ENCODE assay signal across 9 mouse cellular contexts in the genomic region with DNA sequence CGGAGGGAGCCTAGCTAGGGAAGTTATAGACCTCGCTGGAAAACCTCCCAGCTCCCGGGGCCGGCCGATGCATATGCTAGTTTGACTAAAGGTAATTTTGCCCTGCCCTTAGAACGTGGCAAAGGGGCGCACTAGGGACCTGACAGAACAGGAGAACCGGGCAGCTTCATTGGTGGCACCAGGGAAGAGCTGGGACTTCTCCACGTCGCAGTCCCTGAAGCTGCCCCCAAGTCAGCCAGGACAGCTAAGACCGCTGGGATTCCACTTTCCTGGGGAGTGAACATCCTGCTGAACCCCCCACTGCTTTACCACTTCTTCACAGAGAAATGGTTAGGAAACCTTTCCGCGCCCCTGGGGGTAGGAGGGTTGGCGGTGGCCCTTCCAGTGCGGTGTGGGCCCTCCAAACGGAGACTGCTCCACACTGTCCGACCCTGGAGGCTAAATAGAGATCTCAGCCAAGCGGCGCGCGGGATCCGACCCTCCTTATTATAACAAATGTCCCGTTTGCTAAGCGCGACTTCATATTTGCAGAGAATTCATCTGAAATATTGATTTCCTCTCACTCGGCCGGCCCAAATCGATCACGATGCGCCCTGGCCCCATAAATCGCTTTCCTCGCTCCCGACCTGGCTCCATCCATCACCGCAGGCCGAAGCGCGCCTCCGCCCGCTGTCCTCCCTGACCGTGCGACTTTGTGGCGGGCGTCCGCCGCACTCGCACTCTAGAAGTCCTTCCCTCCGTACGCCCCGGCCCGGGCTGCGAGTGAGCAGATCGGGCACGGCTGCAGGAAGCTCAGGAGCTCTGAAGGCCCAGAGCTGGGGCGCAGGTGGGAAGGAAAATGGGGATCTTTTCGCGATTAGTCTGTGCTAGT. TPM values are rescaled to one million over a fixed set of nuclear protein-coding genes. Genes with fewer than 3 reads are reported as not detected.
DNase-seq lines count a peak whose midpoint lies in the region; ATAC-seq lines count a peak whose summit lies in the region.
"Had no signal": no experiment of that assay in that cellular context is flagged by ENCODE, and none has a peak within 500 bp of the region (broad histone marks: within the 10 kb centered on the region; RNA-seq: fewer than 3 reads in every experiment).

No protein-coding gene starts in this region.

- no peaks in the 10 kb centered on the region for H3K9me3 ChIP-seq in hindbrain, embryonic 16.5 days (ENCODE audit: control insufficient read depth, low read length)
- no peaks in the 10 kb centered on the region for H3K9me3 ChIP-seq in midbrain, embryonic 11.5 days (ENCODE audit: control insufficient read depth, low read length)

- DNase-seq in heart, adult 11 months = peak; percentile 83
- no peak for DNase-seq in heart, adult 8-10 months (ENCODE audit: low spot score)
- DNase-seq in embryo, embryonic 10.5 days (ENCODE audit: low spot score) = peak; percentile 61
- DNase-seq in midbrain, embryonic 11.5 days (ENCODE audit: low spot score, missing footprints) = peak; percentile 96
- DNase-seq in gastrocnemius, postnatal 10 days = no peak
- DNase-seq in thymus, postnatal 14 days = no peak

- peak overlapping the region; percentile 67 for H3K4me2 ChIP-seq in hindbrain, embryonic 16.5 days (ENCODE audit: low read length)
- H3K4me2 ChIP-seq in midbrain, embryonic 11.5 days = peak overlapping the region; percentile 56

- ATAC-seq in hindbrain, embryonic 16.5 days = peak; percentile 65
- peak; percentile 80 for ATAC-seq in midbrain, embryonic 11.5 days (ENCODE audit: low FRiP score)
- ATAC-seq in activated CD4-positive, CD25-positive, alpha-beta regulatory T cell, adult 4 months = no peak

- under 1% methylated on average over 56 of the region's 56 CpGs for WGBS in hindbrain, embryonic 16.5 days
- WGBS in midbrain, embryonic 11.5 days = under 1% methylated on average over 56 of the region's 56 CpGs

- H3K27ac ChIP-seq in hindbrain, embryonic 16.5 days (ENCODE audit: low read depth, low read length) = peak overlapping the region; percentile 59
- no peak overlapping the region for H3K27ac ChIP-seq in midbrain, embryonic 11.5 days (ENCODE audit: low read depth, low read length)

- peak overlapping the region; percentile 65 for H3K9ac ChIP-seq in hindbrain, embryonic 16.5 days (ENCODE audit: low read depth, low read length)
- peak overlapping the region; percentile 54 for H3K9ac ChIP-seq in midbrain, embryonic 11.5 days (ENCODE audit: low read length)

- H3K36me3 ChIP-seq in hindbrain, embryonic 16.5 days (ENCODE audit: control insufficient read depth, insufficient read depth, low read length) = no peaks in the 10 kb centered on the region
- H3K36me3 ChIP-seq in midbrain, embryonic 11.5 days (ENCODE audit: control insufficient read depth, insufficient read depth, low read length) = no peaks in the 10 kb centered on the region

- H3K4me1 ChIP-seq in hindbrain, embryonic 16.5 days (ENCODE audit: control insufficient read depth, insufficient read depth, low read depth, low read length) = peaks cover 9% of the 10 kb centered on the region
- H3K4me1 ChIP-seq in midbrain, embryonic 11.5 days (ENCODE audit: control insufficient read depth, insufficient read depth, low read length) = peaks cover 13% of the 10 kb centered on the region

- peaks cover 29% of the 10 kb centered on the region for H3K27me3 ChIP-seq in hindbrain, embryonic 16.5 days (replicated peaks; ENCODE audit: control insufficient read depth, insufficient read depth, low read length)
- peaks cover 53% of the 10 kb centered on the region for H3K27me3 ChIP-seq in midbrain, embryonic 11.5 days (ENCODE audit: control insufficient read depth, insufficient read depth, low read length)

- H3K4me3 ChIP-seq in hindbrain, embryonic 16.5 days (ENCODE audit: low read length) = peak overlapping the region; percentile 45
- H3K4me3 ChIP-seq in midbrain, embryonic 11.5 days (ENCODE audit: low read depth, low read length) = peak overlapping the region; percentile 37

RNA-seq across cellular contexts. Expression of a gene that starts 1.5 kb away (rescaled TPM):
- not detected for total RNA-seq in heart, adult 8-10 months (2022)
- 21.2 and 24.0 TPM in 2 replicates for polyA plus RNA-seq in hindbrain, embryonic 16.5 days (2015; fragmentation: Nextera tagmentation; extraction: Ambion mirVana)
- polyA plus RNA-seq in midbrain, embryonic 11.5 days (2014; fragmentation: Nextera tagmentation; extraction: Ambion mirVana) = 3.1 and 3.4 TPM in 2 replicates
- not detected for total RNA-seq in gastrocnemius, postnatal 10 days (2021)
- polyA plus RNA-seq in activated CD4-positive, CD25-positive, alpha-beta regulatory T cell, adult 4 months (2017; shearing (Covaris generic)) = not detected
- total RNA-seq: hematopoietic stem cell, adult 5-6 weeks had no signal

Comparison
In these comparisons a context has a peak if more than half of its experiments do, and no peak if none do; other contexts are left out.
1. DNase-seq: peak in heart, adult 11 months (single experiment), embryo, embryonic 10.5 days (single experiment) and midbrain, embryonic 11.5 days (single experiment); none in heart, adult 8-10 months (single experiment), gastrocnemius, postnatal 10 days (single experiment) and thymus, postnatal 14 days (single experiment).